Mouse (Mus musculus) heart, adult 2 months (tissue): Measurements from ENCODE around the gene Abcf1.

Source experiments
- CTCF ChIP-seq: fragments of 200-600 bp; IDR thresholded peaks from 2 replicates; pipeline ENCODE4 v1.8.1; 2022; ENCODE audit warnings: antibody characterized with exemption, mild to moderate bottlenecking, moderate library complexity
- POLR2A ChIP-seq: fragments of 200-500 bp; IDR thresholded peaks from 2 replicates; pipeline ENCODE4 v1.6.1; 2011; ENCODE audit warnings: mild to moderate bottlenecking, low read depth, low read length, control low read depth; ENCODE audit not compliant: insufficient read depth

GRCm38 (mm10) chr17:35981776-35982175, 12.2 kb upstream of the Abcf1 start:
- TF ChIP-seq POLR2A (no peak), CTCF (no peak)
